Mouse (Mus musculus) small intestine, adult 2 months (tissue): ENCODE results near the gene Cngb1.

Experiments
- CTCF ChIP-seq: fragments of 200-500 bp; IDR thresholded peaks from 2 replicates; pipeline ENCODE4 v1.5.1; 2012; ENCODE audit warnings: low read depth, mild to moderate bottlenecking, control low read depth, inconsistent platforms, low read length, moderate library complexity, mixed read lengths; ENCODE audit not compliant: insufficient replicate concordance, insufficient read length; ENCODE audit errors: extremely low read depth
- POLR2A ChIP-seq: fragments of 200-500 bp; IDR thresholded peaks from 2 replicates; pipeline ENCODE4 v1.6.1; 2012; ENCODE audit warnings: low read depth, mild to moderate bottlenecking, control low read depth, inconsistent platforms, low read length, moderate library complexity

DNA sequence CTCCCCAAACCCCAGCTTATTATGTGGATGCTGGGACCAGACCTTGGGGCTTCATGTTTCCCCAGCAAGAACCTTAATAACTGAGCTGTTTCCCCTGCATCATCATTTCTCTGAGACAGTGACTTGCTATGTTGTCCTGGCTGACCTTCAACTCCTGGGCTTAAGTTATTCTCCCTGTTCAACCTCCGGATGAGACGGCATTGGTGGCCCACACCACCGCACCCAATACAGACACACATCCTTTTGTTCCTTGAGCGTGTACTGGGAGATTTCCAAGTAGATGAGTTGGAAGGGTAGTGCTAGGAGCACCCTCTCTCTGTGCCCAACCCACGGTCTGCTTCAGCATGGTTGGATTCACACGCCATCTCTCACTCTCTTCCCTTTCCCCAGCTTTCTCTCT, 7.5 kb upstream of the Cngb1 start:
- TF ChIP-seq CTCF, result no peak
- TF ChIP-seq POLR2A, result no peak
